Mouse (Mus musculus) heart, embryonic 13.5 days (tissue): ENCODE data around the gene Fndc4. TPM values are rescaled to one million over a fixed set of nuclear protein-coding genes. Genes with fewer than 3 reads are reported as not detected.

Experiments
- ATAC-seq: fragments of 200-750 bp; cut with Nextera tagmentation; 2 replicates; pipeline ENCODE4 v1.8.0; 2017; ENCODE audit warnings: moderate TSS enrichment; ENCODE audit not compliant: insufficient number of reproducible peaks, low FRiP score, low TSS enrichment; ENCODE audit errors: extremely low read depth
- H3K27ac ChIP-seq: fragments of 300-500 bp; sonication (generic); replicated peaks from 2 replicates; pipeline ENCODE4 v1.5.1; 2015; ENCODE audit warnings: moderate library complexity, mild to moderate bottlenecking, inconsistent platforms
- H3K27me3 ChIP-seq: fragments of 300-500 bp; sonication (generic); replicated peaks from 2 replicates; pipeline ENCODE4 v1.6.1; 2015; ENCODE audit warnings: mild to moderate bottlenecking, inconsistent platforms
- H3K36me3 ChIP-seq: fragments of 300-500 bp; sonication (generic); 2 replicates; pipeline ENCODE4 v1.6.1; 2015; ENCODE audit warnings: mild to moderate bottlenecking, inconsistent platforms
- H3K4me1 ChIP-seq: fragments of 300-500 bp; sonication (generic); 2 replicates; pipeline ENCODE4 v1.6.1; 2015; ENCODE audit warnings: inconsistent platforms
- H3K4me2 ChIP-seq: fragments of 300-500 bp; sonication (generic); 2 replicates; pipeline ENCODE4 v1.6.1; 2015; ENCODE audit warnings: inconsistent platforms, mild to moderate bottlenecking, moderate library complexity
- H3K4me3 ChIP-seq: fragments of 300-500 bp; sonication (generic); 2 replicates; pipeline ENCODE4 v1.5.1; 2015; ENCODE audit warnings: moderate library complexity, mild to moderate bottlenecking, inconsistent platforms
- H3K9ac ChIP-seq: fragments of 300-500 bp; sonication (generic); 2 replicates; pipeline ENCODE4 v1.6.1; 2015; ENCODE audit warnings: inconsistent platforms, mild to moderate bottlenecking, moderate library complexity
- H3K9me3 ChIP-seq: fragments of 300-500 bp; sonication (generic); 2 replicates; pipeline ENCODE4 v1.6.1; 2016; ENCODE audit warnings: inconsistent platforms
- WGBS: fragments of 180-500 bp; shearing (Covaris S2); methylation state at CpG from one replicate; pipeline ENCODE4 v1.1.7; 2015; ENCODE audit warnings: mixed read lengths; 5-methylcytosine and 5-hydroxymethylcytosine counted together
- polyA plus RNA-seq: library from polyadenylated mRNA; unstranded; fragments of >200 nt; fragmentation: Nextera tagmentation; extraction: Ambion mirVana; gene quantifications from 2 replicates; pipeline ENCODE4 v1.2.1, GENCODE M21; 2015

Fndc4 gene
- polyA plus RNA-seq = 22.4 and 22.6 TPM in 2 replicates

GRCm38 (mm10) chr5:31295606-31296141 lies at the start of gene Fndc4:
Fndc4 (minus strand) TSS chr5:31296080.
- H3K36me3 ChIP-seq = peaks cover 18% of the 10 kb centered on the region
- 0 out of 2 replicates have a peak, but pooled peaks have one; percentile 34 for ATAC-seq
- no peak within 1 kb of the TSS for H3K27ac ChIP-seq
- H3K4me2 ChIP-seq = peak within 1 kb of the TSS; percentile 96
- H3K4me3 ChIP-seq = peak within 1 kb of the TSS; percentile 68
- WGBS = under 1% methylated on average over 44 of the region's 46 CpGs
- no peaks in the 10 kb centered on the region for H3K9me3 ChIP-seq
- peaks cover 22% of the 10 kb centered on the region for H3K4me1 ChIP-seq
- peaks cover 11% of the 10 kb centered on the region; the same call in 1 of the 2 replicates for H3K27me3 ChIP-seq
- H3K9ac ChIP-seq = peak within 1 kb of the TSS; percentile 88

DNA sequence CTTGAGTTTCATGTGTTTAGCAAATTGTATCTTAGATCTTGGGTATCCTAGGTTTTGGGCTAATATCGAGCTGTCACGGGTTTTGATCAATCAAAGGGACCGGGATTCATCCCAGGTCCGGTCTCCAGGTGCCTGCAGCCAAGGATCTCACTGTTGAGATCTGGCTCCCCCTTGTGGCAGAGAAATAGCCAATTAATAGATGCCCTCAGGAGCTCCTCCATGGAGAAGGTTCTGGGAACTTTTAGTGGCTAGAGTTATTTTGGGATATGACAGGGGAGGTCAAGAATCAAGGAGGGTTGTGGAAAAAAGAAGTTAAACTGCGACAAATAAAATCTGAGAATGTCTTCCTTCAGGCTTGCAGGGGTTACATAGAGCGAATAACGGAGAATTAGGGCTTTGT lies 32.4 kb upstream of the Fndc4 start:
- WGBS = 34% methylated on average over 7 of the region's 7 CpGs
- no peak overlapping the region for H3K4me2 ChIP-seq

GRCm38 (mm10) chr5:31326850-31327249 lies 31.0 kb upstream of the Fndc4 start:
- no peak overlapping the region for H3K4me3 ChIP-seq
- no peak for ATAC-seq
- H3K4me1 ChIP-seq = peaks cover 4% of the 10 kb centered on the region; the same call in 1 of the 2 replicates
- no peaks in the 10 kb centered on the region for H3K9me3 ChIP-seq
- 13% methylated on average over 5 of the region's 5 CpGs for WGBS
- no peaks in the 10 kb centered on the region for H3K36me3 ChIP-seq
- H3K9ac ChIP-seq = no peak overlapping the region
- H3K27ac ChIP-seq = no peak overlapping the region
- H3K4me2 ChIP-seq = no peak overlapping the region
- peaks cover 4% of the 10 kb centered on the region; the same call in 1 of the 2 replicates for H3K27me3 ChIP-seq

More for the DNA sequence above, 32.4 kb upstream of the Fndc4 start:
- no peaks in the 10 kb centered on the region for H3K36me3 ChIP-seq
- H3K9me3 ChIP-seq = peaks cover 7% of the 10 kb centered on the region
- peaks cover 4% of the 10 kb centered on the region; the same call in 1 of the 2 replicates for H3K27me3 ChIP-seq
- H3K27ac ChIP-seq = no peak overlapping the region
- no peak overlapping the region for H3K9ac ChIP-seq
- H3K4me1 ChIP-seq = peaks cover 4% of the 10 kb centered on the region; the same call in 1 of the 2 replicates
- no peak for ATAC-seq
- no peak overlapping the region for H3K4me3 ChIP-seq

DNA sequence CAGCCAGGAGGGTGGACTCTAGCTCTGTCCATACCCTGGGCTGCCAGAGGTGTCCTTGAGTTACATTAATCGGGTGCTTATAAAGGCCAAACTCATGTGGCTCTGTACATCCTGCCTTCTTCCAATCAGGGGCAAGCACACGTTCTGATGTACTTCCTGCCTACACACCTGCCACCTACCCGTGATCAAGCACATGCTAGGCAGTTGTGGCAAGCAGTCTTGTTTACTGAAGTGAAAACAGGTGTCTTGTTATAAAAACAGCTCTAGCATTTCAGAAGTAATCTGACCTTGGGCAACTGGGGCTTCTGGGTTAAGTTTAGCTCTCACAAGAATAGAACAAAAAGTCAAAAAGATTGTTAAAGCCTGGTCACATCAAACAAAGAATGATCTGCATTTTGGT lies 28.2 kb upstream of the Fndc4 start:
- Histone ChIP-seq H3K9me3 (no peaks in the 10 kb centered on the region; the same call in 1 of the 2 replicates), H3K27me3 (peaks cover 4% of the 10 kb centered on the region; the same call in 1 of the 2 replicates), H3K27ac (no peak overlapping the region), H3K9ac (no peak overlapping the region), H3K4me2 (no peak overlapping the region), H3K4me1 (peaks cover 4% of the 10 kb centered on the region; the same call in 1 of the 2 replicates), H3K36me3 (no peaks in the 10 kb centered on the region), H3K4me3 (no peak overlapping the region)
- no peak for ATAC-seq
- 52% methylated on average over 3 of the region's 3 CpGs for WGBS

DNA sequence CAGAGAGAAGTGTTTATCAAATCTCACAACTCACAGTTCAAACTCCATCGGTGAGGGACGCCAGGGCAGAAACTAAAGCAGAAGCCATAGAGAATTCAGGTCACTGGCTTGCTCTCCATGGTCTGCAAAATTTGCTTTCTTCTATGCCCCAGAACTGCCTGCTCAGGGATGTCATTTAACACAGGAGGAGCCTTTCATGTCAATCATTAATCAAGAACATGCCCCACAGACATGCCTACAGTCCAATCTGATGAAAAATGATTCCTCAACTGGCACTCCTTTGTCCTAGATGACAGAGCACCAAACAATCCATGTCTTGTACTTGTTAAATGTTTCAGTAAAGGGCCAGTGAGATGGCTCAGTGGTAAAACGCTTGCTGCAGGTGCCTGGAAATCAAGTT lies 26.9 kb upstream of the Fndc4 start:
- H3K9ac ChIP-seq = no peak overlapping the region
- H3K4me3 ChIP-seq = no peak overlapping the region
- no peaks in the 10 kb centered on the region for H3K4me1 ChIP-seq
- no peak for ATAC-seq
- no peaks in the 10 kb centered on the region; the same call in 1 of the 2 replicates for H3K9me3 ChIP-seq
- WGBS = 85% methylated on average over 3 of the region's 3 CpGs
- H3K27ac ChIP-seq = no peak overlapping the region
- no peak overlapping the region for H3K4me2 ChIP-seq
- no peaks in the 10 kb centered on the region for H3K36me3 ChIP-seq
- H3K27me3 ChIP-seq = peaks cover 4% of the 10 kb centered on the region; the same call in 1 of the 2 replicates

DNA sequence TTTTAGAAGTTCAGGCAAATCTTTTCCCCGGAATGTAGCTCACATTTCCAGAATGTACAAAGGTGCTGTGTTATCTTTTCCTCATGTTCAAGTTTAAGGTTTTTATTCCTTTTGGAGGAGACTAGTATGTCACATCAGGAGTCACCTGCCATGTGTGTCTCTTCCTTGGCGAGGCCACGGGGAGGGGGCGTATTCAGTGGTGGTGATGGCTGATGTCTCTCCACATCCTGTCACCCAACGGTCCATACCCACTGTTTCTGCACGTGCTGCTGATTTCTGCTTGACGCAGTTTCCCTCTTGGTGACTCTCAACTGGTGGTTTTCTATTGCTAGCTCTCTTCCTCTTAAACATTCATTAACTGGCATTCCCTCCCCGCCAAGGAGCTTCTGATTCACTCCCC lies 16.9 kb upstream of the Fndc4 start:
- H3K4me3 ChIP-seq = no peak overlapping the region
- ATAC-seq = no peak
- no peaks in the 10 kb centered on the region for H3K9me3 ChIP-seq
- 76% methylated on average over 8 of the region's 8 CpGs for WGBS
- H3K4me1 ChIP-seq = no peaks in the 10 kb centered on the region
- H3K4me2 ChIP-seq = no peak overlapping the region
- no peak overlapping the region for H3K9ac ChIP-seq
- H3K36me3 ChIP-seq = no peaks in the 10 kb centered on the region
- H3K27ac ChIP-seq = no peak overlapping the region
- peaks cover 6% of the 10 kb centered on the region; the same call in 1 of the 2 replicates for H3K27me3 ChIP-seq

- no peak overlapping the region for H3K4me2 ChIP-seq
- 86% methylated on average over 6 of the region's 6 CpGs for WGBS
- H3K4me1 ChIP-seq = no peaks in the 10 kb centered on the region
- H3K27ac ChIP-seq = no peak overlapping the region
- H3K9ac ChIP-seq = no peak overlapping the region
- no peaks in the 10 kb centered on the region for H3K36me3 ChIP-seq
- no peaks in the 10 kb centered on the region for H3K9me3 ChIP-seq
- no peak overlapping the region for H3K4me3 ChIP-seq
- ATAC-seq = no peak
- H3K27me3 ChIP-seq = peaks cover 14% of the 10 kb centered on the region; the same call in 1 of the 2 replicates
Observed at GRCm38 (mm10) chr5:31303093-31303492, 7.2 kb upstream of the Fndc4 start.

DNA sequence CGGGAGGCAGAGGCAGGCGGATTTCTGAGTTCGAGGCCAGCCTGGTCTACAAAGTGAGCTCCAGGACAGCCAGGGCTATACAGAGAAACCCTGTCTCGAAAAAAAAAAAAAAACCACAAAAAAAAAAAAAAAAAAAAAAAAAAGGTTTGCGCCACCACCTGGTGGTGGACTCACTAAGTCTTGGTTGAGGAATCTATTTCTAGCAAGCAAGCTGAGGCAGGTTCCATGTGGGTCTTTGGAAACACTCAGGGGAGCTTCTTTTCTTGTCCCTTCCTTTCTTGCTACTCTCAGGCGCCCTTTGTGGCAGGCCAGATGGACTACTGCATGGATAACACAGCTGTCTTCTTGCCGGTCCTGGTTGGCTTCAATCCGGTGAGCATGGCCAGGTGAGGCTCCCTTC lies 6.0 kb upstream of the Fndc4 start:
- no peaks in the 10 kb centered on the region for H3K4me1 ChIP-seq
- ATAC-seq = no peak
- H3K27me3 ChIP-seq = peaks cover 17% of the 10 kb centered on the region; the same call in 1 of the 2 replicates
- no peak overlapping the region for H3K4me2 ChIP-seq
- no peak overlapping the region for H3K9ac ChIP-seq
- H3K27ac ChIP-seq = no peak overlapping the region
- H3K36me3 ChIP-seq = no peaks in the 10 kb centered on the region
- WGBS = 60% methylated on average over 8 of the region's 8 CpGs
- H3K9me3 ChIP-seq = no peaks in the 10 kb centered on the region
- no peak overlapping the region for H3K4me3 ChIP-seq

GRCm38 (mm10) chr5:31298486-31298885 lies 2.6 kb upstream of the Fndc4 start:
- no peak overlapping the region for H3K9ac ChIP-seq
- no peak for ATAC-seq
- peaks cover 14% of the 10 kb centered on the region for H3K4me1 ChIP-seq
- WGBS = 34% methylated on average over 2 of the region's 2 CpGs
- peaks cover 8% of the 10 kb centered on the region for H3K36me3 ChIP-seq
- H3K4me3 ChIP-seq = no peak overlapping the region
- no peak overlapping the region for H3K4me2 ChIP-seq
- H3K9me3 ChIP-seq = no peaks in the 10 kb centered on the region
- H3K27me3 ChIP-seq = peaks cover 15% of the 10 kb centered on the region; the same call in 1 of the 2 replicates
- no peak overlapping the region for H3K27ac ChIP-seq

- peaks cover 14% of the 10 kb centered on the region for H3K4me1 ChIP-seq
- no peak for ATAC-seq
- no peak overlapping the region for H3K4me3 ChIP-seq
- no peaks in the 10 kb centered on the region for H3K9me3 ChIP-seq
- 65% methylated on average over 3 of the region's 3 CpGs for WGBS
- H3K36me3 ChIP-seq = peaks cover 13% of the 10 kb centered on the region
- no peak overlapping the region for H3K9ac ChIP-seq
- no peak overlapping the region for H3K27ac ChIP-seq
- H3K4me2 ChIP-seq = no peak overlapping the region
- peaks cover 15% of the 10 kb centered on the region; the same call in 1 of the 2 replicates for H3K27me3 ChIP-seq
Observed at GRCm38 (mm10) chr5:31297981-31298380, 2.1 kb upstream of the Fndc4 start.

DNA sequence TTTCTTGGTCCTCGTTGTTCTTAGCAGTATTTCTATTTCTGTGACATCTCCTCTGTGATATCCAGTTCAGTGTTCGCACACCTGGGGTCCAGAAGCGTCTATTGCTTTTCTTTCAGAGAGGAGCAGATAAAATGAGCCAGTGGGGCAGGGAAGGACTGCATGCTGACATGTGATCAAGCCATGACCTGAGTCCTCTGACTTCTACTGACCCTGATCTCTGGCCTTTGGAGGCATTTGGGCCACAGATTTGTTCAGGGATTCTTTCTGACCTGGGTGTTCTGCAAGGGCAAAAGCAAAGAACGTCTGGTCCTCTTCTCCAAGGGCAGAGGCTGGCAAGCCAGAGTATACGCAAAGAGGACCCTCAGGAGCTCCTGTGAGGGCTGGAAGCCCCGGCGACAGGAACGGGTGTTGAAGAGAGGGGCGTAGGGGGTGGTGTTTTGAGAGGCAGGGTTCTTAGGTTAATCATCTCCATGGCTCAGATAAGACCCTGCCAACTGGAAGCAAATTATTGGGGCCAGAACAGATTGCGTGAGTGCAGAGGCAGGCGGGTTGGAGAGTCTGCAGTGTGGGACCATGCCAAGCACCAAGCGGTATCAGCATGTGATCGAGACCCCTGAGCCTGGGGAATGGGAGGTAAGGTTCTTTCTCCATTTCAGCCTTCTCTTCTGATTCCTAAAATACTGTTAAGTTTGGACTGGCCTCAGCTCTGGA lies 1.3 kb upstream of the Fndc4 start, which contains the start of gene Gckr:
TSS of gene Gckr (plus strand) at position 397 of the 711 bp plus-strand sequence.
- H3K27ac ChIP-seq = no peak within 1 kb of the TSS
- no peaks in the 10 kb centered on the region for H3K9me3 ChIP-seq
- H3K4me3 ChIP-seq = no peak within 1 kb of the TSS
- 41% methylated on average over 13 of the region's 13 CpGs for WGBS
- H3K4me2 ChIP-seq = peak within 1 kb of the TSS; percentile 96
- no peak within 1 kb of the TSS for H3K9ac ChIP-seq
- peaks cover 14% of the 10 kb centered on the region for H3K4me1 ChIP-seq
- H3K36me3 ChIP-seq = peaks cover 18% of the 10 kb centered on the region
- peaks cover 11% of the 10 kb centered on the region; the same call in 1 of the 2 replicates for H3K27me3 ChIP-seq
- ATAC-seq = no peak
